Mouse (Mus musculus): ENCODE measurements around the gene Olfr826. TPM values are rescaled to one million over a fixed set of nuclear protein-coding genes. Genes with fewer than 3 reads are reported as not detected.

Olfr826 gene
- polyA plus RNA-seq, 1 experiment from 2014 or later: not detected

Other genes with a start within 250 kb of the Olfr826 start
- not detected in 2 replicates for gene Olfr818, start 235.1 kb downstream of the Olfr826 start, polyA plus RNA-seq (2015; fragmentation: Nextera tagmentation; extraction: Ambion mirVana)
- gene Olfr819, start 216.9 kb downstream of the Olfr826 start, polyA plus RNA-seq (2015; fragmentation: Nextera tagmentation; extraction: Ambion mirVana): not detected in 2 replicates
- gene Olfr247, start 208.0 kb downstream of the Olfr826 start, polyA plus RNA-seq (2015; fragmentation: Nextera tagmentation; extraction: Ambion mirVana): not detected in 2 replicates
- not detected in 2 replicates for gene Gm10310, start 199.1 kb downstream of the Olfr826 start, polyA plus RNA-seq (2015; fragmentation: Nextera tagmentation; extraction: Ambion mirVana)
- gene Olfr820, start 171.6 kb downstream of the Olfr826 start, polyA plus RNA-seq (2015; fragmentation: Nextera tagmentation; extraction: Ambion mirVana): not detected in 2 replicates
- not detected in 2 replicates for gene Olfr821, start 153.8 kb downstream of the Olfr826 start, polyA plus RNA-seq (2015; fragmentation: Nextera tagmentation; extraction: Ambion mirVana)
- not detected in 2 replicates for gene Olfr822, start 113.0 kb downstream of the Olfr826 start, polyA plus RNA-seq (2015; fragmentation: Nextera tagmentation; extraction: Ambion mirVana)
- gene Olfr823, start 68.8 kb downstream of the Olfr826 start, polyA plus RNA-seq (2015; fragmentation: Nextera tagmentation; extraction: Ambion mirVana): not detected in 2 replicates
- gene Olfr824, start 54.2 kb downstream of the Olfr826 start, polyA plus RNA-seq (2015; fragmentation: Nextera tagmentation; extraction: Ambion mirVana): not detected in 2 replicates
- not detected in 2 replicates for gene Olfr825, start 17.4 kb downstream of the Olfr826 start, polyA plus RNA-seq (2015; fragmentation: Nextera tagmentation; extraction: Ambion mirVana)
- gene Olfr827, start 30.2 kb upstream of the Olfr826 start, polyA plus RNA-seq (2015; fragmentation: Nextera tagmentation; extraction: Ambion mirVana): not detected in 2 replicates
- not detected in 2 replicates for gene Neurod4, start 96.1 kb upstream of the Olfr826 start, polyA plus RNA-seq (2015; fragmentation: Nextera tagmentation; extraction: Ambion mirVana)
- 2.1 and 2.3 TPM in 2 replicates for gene Tespa1, start 138.7 kb upstream of the Olfr826 start, polyA plus RNA-seq (2015; fragmentation: Nextera tagmentation; extraction: Ambion mirVana)
- gene Vmn2r84, start 210.1 kb upstream of the Olfr826 start, polyA plus RNA-seq (2015; fragmentation: Nextera tagmentation; extraction: Ambion mirVana): 0.01 TPM in 2 replicates
- not detected in 2 replicates for gene Vmn2r85, start 245.5 kb upstream of the Olfr826 start, polyA plus RNA-seq (2015; fragmentation: Nextera tagmentation; extraction: Ambion mirVana)

Data from liver, embryonic 13.5 days (tissue).